Mouse (Mus musculus) liver, embryonic 11.5 days (tissue): ENCODE measurements at regions not wholly inside any gene's neighbourhood (a gene's known extent, or its start where the extent isn't known, plus 50 kb on each side); places are given as distances from the start of the nearest gene placed in this dataset.

Source experiments
- ATAC-seq: fragments of 200-750 bp; cut with Nextera tagmentation; replicated peaks from 2 replicates; pipeline ENCODE4 v1.8.0; 2017; ENCODE audit warnings: moderate number of reproducible peaks, mild to moderate bottlenecking, moderate TSS enrichment, moderate library complexity; ENCODE audit not compliant: low FRiP score
- DNase-seq: peaks from one replicate; pipeline ENCODE4 v3.0.0-alpha.2; 2017; ENCODE audit warnings: low spot score
- H3K27ac ChIP-seq: fragments of 300-500 bp; sonication (generic); 2 replicates; pipeline ENCODE4 v1.5.1; 2014; ENCODE audit warnings: mild to moderate bottlenecking, low read depth, low read length, control low read depth
- H3K27me3 ChIP-seq: fragments of 300-500 bp; sonication (generic); replicated peaks from 2 replicates; pipeline ENCODE4 v1.6.1; 2014; ENCODE audit warnings: low read length, mixed read lengths; ENCODE audit not compliant: control insufficient read depth, insufficient read depth
- H3K36me3 ChIP-seq: fragments of 300-500 bp; sonication (generic); 2 replicates; pipeline ENCODE4 v1.6.1; 2014; ENCODE audit warnings: mild to moderate bottlenecking, low read length, moderate library complexity, mixed read lengths; ENCODE audit not compliant: control insufficient read depth, insufficient read depth
- H3K4me1 ChIP-seq: fragments of 300-500 bp; sonication (generic); replicated peaks from 2 replicates; pipeline ENCODE4 v1.6.1; 2014; ENCODE audit warnings: low read length, mixed read lengths; ENCODE audit not compliant: control insufficient read depth, insufficient read depth
- H3K4me2 ChIP-seq: fragments of 300-500 bp; sonication (generic); 2 replicates; pipeline ENCODE4 v1.6.1; 2014; ENCODE audit warnings: mild to moderate bottlenecking, control low read depth, moderate library complexity
- H3K4me3 ChIP-seq: fragments of 300-500 bp; sonication (generic); 2 replicates; pipeline ENCODE4 v1.5.1; 2014; ENCODE audit warnings: low read depth, low read length, control low read depth
- H3K9ac ChIP-seq: fragments of 300-500 bp; sonication (generic); 2 replicates; pipeline ENCODE4 v1.6.1; 2014; ENCODE audit warnings: low read depth, low read length, control low read depth
- H3K9me3 ChIP-seq: fragments of 300-500 bp; sonication (generic); 2 replicates; pipeline ENCODE4 v1.6.1; 2016; ENCODE audit warnings: low read length, inconsistent platforms, mixed read lengths; ENCODE audit not compliant: control insufficient read depth
- WGBS: fragments of 180-500 bp; shearing (Covaris S2); extraction: QIAGEN DNeasy Blood & Tissue Kit; methylation state at CpG from one replicate; pipeline ENCODE4 v1.1.7; 2014; 5-methylcytosine and 5-hydroxymethylcytosine counted together

- no peak overlapping the region for H3K4me2 ChIP-seq
- no peaks in the 10 kb centered on the region for H3K9me3 ChIP-seq
- ATAC-seq (no peak), DNase-seq (no peak)
- H3K27ac ChIP-seq, result no peak overlapping the region
- no peaks in the 10 kb centered on the region; the same call in 1 of the 2 replicates for H3K4me1 ChIP-seq
- 72% methylated on average over 4 of the region's 4 CpGs for whole genome bisulfite sequencing
- no peak overlapping the region for H3K9ac ChIP-seq
- H3K36me3 ChIP-seq, result no peaks in the 10 kb centered on the region
- H3K27me3 ChIP-seq, result no peaks in the 10 kb centered on the region
- H3K4me3 ChIP-seq, result no peak overlapping the region
These were observed 108.7 kb upstream of the Arhgap5 start for GRCm38 (mm10) chr12:52395111-52395510.

GRCm38 (mm10) chr12:52396178-52396841 lies 107.5 kb upstream of the Arhgap5 start:
- no peak overlapping the region for H3K9ac ChIP-seq
- H3K4me1 ChIP-seq, result no peaks in the 10 kb centered on the region; the same call in 1 of the 2 replicates
- H3K9me3 ChIP-seq, result no peaks in the 10 kb centered on the region
- no peaks in the 10 kb centered on the region for H3K36me3 ChIP-seq
- H3K27ac ChIP-seq, result no peak overlapping the region
- H3K4me3 ChIP-seq, result no peak overlapping the region
- no peak for DNase-seq
- H3K27me3 ChIP-seq, result no peaks in the 10 kb centered on the region
- 65% methylated on average over 14 of the region's 14 CpGs for WGBS
- H3K4me2 ChIP-seq, result no peak overlapping the region
- ATAC-seq, result no peak

- 67% methylated on average over 2 of the region's 2 CpGs for WGBS
- Histone ChIP-seq H3K9ac (no peak overlapping the region), H3K9me3 (no peaks in the 10 kb centered on the region), H3K4me1 (no peaks in the 10 kb centered on the region; the same call in 1 of the 2 replicates), H3K27me3 (no peaks in the 10 kb centered on the region), H3K36me3 (no peaks in the 10 kb centered on the region), H3K27ac (no peak overlapping the region), H3K4me3 (no peak overlapping the region), H3K4me2 (no peak overlapping the region)
- DNase-seq (no peak), ATAC-seq (no peak)
These were observed 105.9 kb upstream of the Arhgap5 start for GRCm38 (mm10) chr12:52397718-52398510.

GRCm38 (mm10) chr12:52398511-52398975 lies 105.2 kb upstream of the Arhgap5 start:
- no peak for DNase-seq
- Histone ChIP-seq H3K4me2 (no peak overlapping the region), H3K27ac (no peak overlapping the region), H3K9ac (no peak overlapping the region), H3K36me3 (no peaks in the 10 kb centered on the region), H3K27me3 (no peaks in the 10 kb centered on the region), H3K4me1 (no peaks in the 10 kb centered on the region; the same call in 1 of the 2 replicates), H3K9me3 (no peaks in the 10 kb centered on the region), H3K4me3 (no peak overlapping the region)
- WGBS, result 74% methylated on average over 6 of the region's 6 CpGs
- ATAC-seq, result no peak

GRCm38 (mm10) chr12:52400099-52400498 lies 103.7 kb upstream of the Arhgap5 start:
- H3K36me3 ChIP-seq, result no peaks in the 10 kb centered on the region
- H3K9me3 ChIP-seq, result no peaks in the 10 kb centered on the region
- H3K4me2 ChIP-seq, result no peak overlapping the region
- DNase-seq, result no peak
- H3K27ac ChIP-seq, result no peak overlapping the region
- no peak overlapping the region for H3K9ac ChIP-seq
- ATAC-seq, result no peak
- H3K4me3 ChIP-seq, result no peak overlapping the region
- 85% methylated on average over 3 of the region's 3 CpGs for WGBS
- H3K27me3 ChIP-seq, result no peaks in the 10 kb centered on the region
- no peaks in the 10 kb centered on the region; the same call in 1 of the 2 replicates for H3K4me1 ChIP-seq

- no peak overlapping the region for H3K27ac ChIP-seq
- H3K4me1 ChIP-seq, result no peaks in the 10 kb centered on the region
- DNase-seq (no peak), ATAC-seq (no peak)
- no peak overlapping the region for H3K4me2 ChIP-seq
- no peaks in the 10 kb centered on the region for H3K36me3 ChIP-seq
- H3K27me3 ChIP-seq, result no peaks in the 10 kb centered on the region
- WGBS, result 90% methylated on average over 4 of the region's 4 CpGs
- no peak overlapping the region for H3K4me3 ChIP-seq
- no peaks in the 10 kb centered on the region for H3K9me3 ChIP-seq
- no peak overlapping the region for H3K9ac ChIP-seq
These were observed 101.1 kb upstream of the Arhgap5 start for GRCm38 (mm10) chr12:52402711-52403110.

- H3K4me2 ChIP-seq, result no peak overlapping the region
- no peak overlapping the region for H3K27ac ChIP-seq
- no peaks in the 10 kb centered on the region for H3K27me3 ChIP-seq
- 64% methylated on average over 6 of the region's 6 CpGs for WGBS
- no peak overlapping the region for H3K4me3 ChIP-seq
- no peaks in the 10 kb centered on the region for H3K4me1 ChIP-seq
- no peaks in the 10 kb centered on the region for H3K36me3 ChIP-seq
- DNase-seq (no peak), ATAC-seq (no peak)
- H3K9ac ChIP-seq, result no peak overlapping the region
- H3K9me3 ChIP-seq, result no peaks in the 10 kb centered on the region
These were observed 97.4 kb upstream of the Arhgap5 start for GRCm38 (mm10) chr12:52406386-52406785.

GRCm38 (mm10) chr12:52408307-52408895 lies 95.4 kb upstream of the Arhgap5 start:
- Histone ChIP-seq H3K36me3 (no peaks in the 10 kb centered on the region), H3K4me3 (no peak overlapping the region), H3K4me1 (no peaks in the 10 kb centered on the region), H3K9me3 (no peaks in the 10 kb centered on the region), H3K9ac (no peak overlapping the region), H3K4me2 (no peak overlapping the region), H3K27ac (no peak overlapping the region), H3K27me3 (no peaks in the 10 kb centered on the region)
- DNase-seq, result no peak
- WGBS, result 86% methylated on average over 8 of the region's 8 CpGs
- ATAC-seq, result no peak
